Mouse (Mus musculus) MEL (cell line): Measurements from ENCODE around the gene Csnk1g2. TPM values are rescaled to one million over a fixed set of nuclear protein-coding genes. Genes with fewer than 3 reads are reported as not detected.
"Not testable (repeated sequence)": the region's sequence is repeated elsewhere in the genome, so short reads cannot be mapped to it uniquely, and the experiment has no call there.

ENCODE experiments used
- DNase-seq: peaks from one replicate; pipeline ENCODE4 v3.0.0; 2011; ENCODE audit warnings: low read depth, low spot score
- H3K27ac ChIP-seq: 2 replicates; pipeline ENCODE4 v1.5.1; 2012; ENCODE audit warnings: low read depth, mild to moderate bottlenecking, control low read depth, low read length, moderate library complexity; ENCODE audit not compliant: control insufficient read depth
- H3K27me3 ChIP-seq, 2 experiments: fragments of 150-350 bp in 1 of 2; sonication (generic) in 1 of 2; 2 replicates each; pipeline ENCODE4 v1.6.1; 2012; ENCODE audit warnings: low read length in 2 of 2, mild to moderate bottlenecking in 2 of 2, improper control_type of control experiment in 1 of 2, moderate library complexity in 1 of 2; ENCODE audit not compliant: insufficient read depth in 2 of 2, control insufficient read depth in 1 of 2
- H3K36me3 ChIP-seq, 2 experiments: 2 replicates each; pipeline ENCODE4 v1.6.1; 2012 to 2014; ENCODE audit warnings: low read length in 2 of 2, improper control_type of control experiment in 1 of 2, inconsistent platforms in 1 of 2, mild to moderate bottlenecking in 1 of 2; ENCODE audit not compliant: insufficient read depth in 2 of 2, control insufficient read depth in 1 of 2
- H3K4me1 ChIP-seq, 2 experiments: fragments of 150-350 bp in 1 of 2; sonication (generic) in 1 of 2; 2 replicates each; pipeline ENCODE4 v1.6.1; 2012; ENCODE audit warnings: low read length in 2 of 2, improper control_type of control experiment in 1 of 2, mild to moderate bottlenecking in 1 of 2; ENCODE audit not compliant: insufficient read depth in 2 of 2, control insufficient read depth in 1 of 2
- H3K4me3 ChIP-seq, 2 experiments: fragments of 150-350 bp in 1 of 2; sonication (generic) in 1 of 2; 2 replicates each; pipeline ENCODE4 v1.5.1; 2012; ENCODE audit warnings: low read depth in 2 of 2, low read length in 2 of 2, mild to moderate bottlenecking in 2 of 2, moderate library complexity in 2 of 2, control low read depth in 1 of 2, improper control_type of control experiment in 1 of 2; ENCODE audit not compliant: control insufficient read depth in 1 of 2, insufficient read depth in 1 of 2
- H3K79me2 ChIP-seq: 2 replicates; pipeline ENCODE4 v1.6.1; 2012; ENCODE audit warnings: mild to moderate bottlenecking, low read length, moderate library complexity; ENCODE audit not compliant: control insufficient read depth, poor library complexity, insufficient read depth
- H3K9ac ChIP-seq: 2 replicates; pipeline ENCODE4 v1.6.1; 2012; ENCODE audit warnings: low read depth, mild to moderate bottlenecking, control low read depth, low read length, moderate library complexity; ENCODE audit not compliant: control insufficient read depth, poor library complexity, severe bottlenecking
- H3K9me3 ChIP-seq: fragments of 150-350 bp; sonication (generic); replicated peaks from 2 replicates; pipeline ENCODE4 v1.6.1; 2012; ENCODE audit warnings: mild to moderate bottlenecking, low read length, improper control_type of control experiment, moderate library complexity; ENCODE audit not compliant: insufficient read depth
- BHLHE40 ChIP-seq: IDR thresholded peaks from 2 replicates; pipeline ENCODE4 v1.6.1; 2012; ENCODE audit warnings: low read depth, mild to moderate bottlenecking, inconsistent platforms, low read length, improper control_type of control experiment, borderline replicate concordance
- EP300 ChIP-seq, 2 experiments: IDR thresholded peaks; 2 replicates each; pipeline ENCODE4 v1.6.1; 2011; ENCODE audit warnings: improper control_type of control experiment in 2 of 2, low read length in 2 of 2, low read depth in 1 of 2, mild to moderate bottlenecking in 1 of 2
- ETS1 ChIP-seq: IDR thresholded peaks from 2 replicates; pipeline ENCODE4 v1.6.1; 2012; ENCODE audit warnings: low read depth, mild to moderate bottlenecking, inconsistent platforms, low read length, improper control_type of control experiment, moderate library complexity
- GATA1 ChIP-seq: IDR thresholded peaks from 2 replicates; pipeline ENCODE4 v1.6.1; 2011; ENCODE audit warnings: low read depth, low read length, improper control_type of control experiment
- MEF2A ChIP-seq: IDR thresholded peaks from 2 replicates; pipeline ENCODE4 v1.6.1; 2014; ENCODE audit warnings: low read depth, mild to moderate bottlenecking, inconsistent platforms, low read length, improper control_type of control experiment; ENCODE audit not compliant: poor library complexity, insufficient replicate concordance, severe bottlenecking; ENCODE audit errors: extremely low read depth
- MXI1 ChIP-seq: IDR thresholded peaks from 2 replicates; pipeline ENCODE4 v1.6.1; 2011; ENCODE audit warnings: mild to moderate bottlenecking, low read depth, low read length, improper control_type of control experiment
- MYB ChIP-seq: IDR thresholded peaks from 2 replicates; pipeline ENCODE4 v1.6.1; 2011; ENCODE audit warnings: mild to moderate bottlenecking, low read depth, low read length, improper control_type of control experiment
- NELFE ChIP-seq: IDR thresholded peaks from 2 replicates; pipeline ENCODE4 v1.6.1; 2011; ENCODE audit warnings: low read depth, low read length, improper control_type of control experiment
- POLR2AphosphoS5 ChIP-seq: IDR thresholded peaks from 2 replicates; pipeline ENCODE4 v1.6.1; 2012; ENCODE audit warnings: low read depth, borderline replicate concordance, mild to moderate bottlenecking, inconsistent platforms, low read length, moderate library complexity, mixed read lengths
- SMC3 ChIP-seq: IDR thresholded peaks from 2 replicates; pipeline ENCODE4 v1.6.1; 2011; ENCODE audit warnings: low read depth, low read length, improper control_type of control experiment
- TBP ChIP-seq: IDR thresholded peaks from 2 replicates; pipeline ENCODE4 v1.8.0; 2011; ENCODE audit warnings: low read depth, low read length, improper control_type of control experiment
- TCF12 ChIP-seq: IDR thresholded peaks from 2 replicates; pipeline ENCODE4 v1.6.1; 2014; ENCODE audit warnings: low read depth, mild to moderate bottlenecking, inconsistent platforms, low read length, improper control_type of control experiment, moderate library complexity
- UBTF ChIP-seq: IDR thresholded peaks from 2 replicates; pipeline ENCODE4 v1.6.1; 2012; ENCODE audit warnings: low read depth, mild to moderate bottlenecking, inconsistent platforms, low read length, improper control_type of control experiment, moderate library complexity, borderline replicate concordance; ENCODE audit not compliant: insufficient read depth
- USF1 ChIP-seq: IDR thresholded peaks from 2 replicates; pipeline ENCODE4 v1.6.1; 2014; ENCODE audit warnings: low read depth, mild to moderate bottlenecking, inconsistent platforms, low read length, improper control_type of control experiment, moderate library complexity
- ZKSCAN1 ChIP-seq: IDR thresholded peaks from 2 replicates; pipeline ENCODE4 v1.6.1; 2012; ENCODE audit warnings: low read depth, mild to moderate bottlenecking, inconsistent platforms, low read length, improper control_type of control experiment, moderate library complexity
- ZNF384 ChIP-seq: IDR thresholded peaks from 2 replicates; pipeline ENCODE4 v1.6.1; 2012; ENCODE audit warnings: low read depth, mild to moderate bottlenecking, inconsistent platforms, low read length, improper control_type of control experiment
- polyA plus RNA-seq, 2 experiments: library from polyadenylated mRNA; stranded (reverse) in 1 of 2; unstranded in 1 of 2; fragments of >175 nt in 1 of 2; fragments of >200 nt in 1 of 2; gene quantifications; 2 replicates each; pipeline versions ENCODE4 v1.2.1 to v1.2.4; 2012; ENCODE audit warnings: low replicate concordance in 2 of 2, low read depth in 1 of 2; ENCODE audit not compliant: insufficient read length in 2 of 2, insufficient read depth in 1 of 2, missing spikeins in 1 of 2
- total RNA-seq: library from RNA; depleted of rRNA; stranded (reverse); fragments of 300-350 nt; gene quantifications from 2 replicates; pipeline ENCODE4 v1.2.3, GENCODE M21; 2012

The Csnk1g2 gene
- total and polyA plus RNA-seq, 3 experiments: 132 to 231 TPM; not detected in 1

DNA sequence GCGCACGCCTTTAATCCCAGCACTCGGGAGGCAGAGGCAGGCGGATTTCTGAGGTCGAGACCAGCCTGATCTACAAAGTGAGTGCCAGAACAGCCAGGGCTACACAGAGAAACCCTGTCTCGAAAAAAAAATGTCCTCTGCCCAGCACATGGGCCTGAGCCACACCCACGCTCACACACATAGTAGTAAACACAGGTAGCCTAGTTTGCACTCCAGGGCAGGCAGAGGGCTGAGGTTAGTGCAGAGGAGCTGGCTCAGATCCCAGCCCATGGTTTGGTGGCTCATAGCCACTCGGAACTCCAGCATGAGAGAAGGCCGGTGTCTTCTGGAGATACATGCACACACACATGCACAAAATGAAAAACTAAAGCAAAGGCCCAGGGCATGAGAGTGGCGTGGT lies 24.3 kb downstream of the Csnk1g2 start:
- Histone ChIP-seq H3K4me1 (no peaks in the 10 kb centered on the region), H3K4me3 (no peak overlapping the region), H3K9me3 (no peaks in the 10 kb centered on the region), H3K27me3 (no peaks in the 10 kb centered on the region), H3K79me2 (no peaks in the 10 kb centered on the region), H3K9ac (no peak overlapping the region), H3K27ac (no peak overlapping the region), H3K36me3 (no peaks in the 10 kb centered on the region)
- DNase-seq: no peak
- TF ChIP-seq NELFE (no peak), SMC3 (no peak), BHLHE40 (no peak), GATA1 (no peak), UBTF (no peak), EP300 (IDR thresholded peaks at IDR 0.05; ENCODE audit: low read depth in 1 of 2, low read length in 2 of 2) (no peak), TCF12 (no peak), MYB (no peak), POLR2AphosphoS5 (no peak), TBP (no peak)

DNA sequence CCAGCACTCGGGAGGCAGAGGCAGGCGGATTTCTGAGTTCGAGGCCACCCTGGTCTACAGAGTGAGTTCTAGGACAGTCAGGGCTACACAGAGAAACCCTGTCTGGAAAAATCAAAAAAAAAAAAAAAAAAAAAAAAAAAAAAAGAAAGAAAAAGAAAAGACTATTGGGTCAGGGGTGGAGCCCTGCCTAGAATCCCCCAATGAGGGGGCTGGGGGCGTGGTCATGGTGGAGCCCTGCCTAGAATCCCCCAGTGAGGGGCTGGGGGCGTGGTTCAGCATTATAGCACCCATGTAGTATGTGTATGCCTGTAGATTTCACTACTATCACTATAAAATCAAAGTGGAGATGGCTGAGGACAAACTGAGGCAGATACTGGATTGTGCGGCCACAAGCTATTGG lies 27.3 kb downstream of the Csnk1g2 start:
- H3K4me3 ChIP-seq, H3K9ac ChIP-seq, H3K79me2 ChIP-seq, H3K27ac ChIP-seq, H3K27me3 ChIP-seq, H3K9me3 ChIP-seq, H3K36me3 ChIP-seq, H3K4me1 ChIP-seq: not testable (repeated sequence)
- peak; percentile 68 for TF ChIP-seq ZNF384
- peak; percentile 43 for DNase-seq

DNA sequence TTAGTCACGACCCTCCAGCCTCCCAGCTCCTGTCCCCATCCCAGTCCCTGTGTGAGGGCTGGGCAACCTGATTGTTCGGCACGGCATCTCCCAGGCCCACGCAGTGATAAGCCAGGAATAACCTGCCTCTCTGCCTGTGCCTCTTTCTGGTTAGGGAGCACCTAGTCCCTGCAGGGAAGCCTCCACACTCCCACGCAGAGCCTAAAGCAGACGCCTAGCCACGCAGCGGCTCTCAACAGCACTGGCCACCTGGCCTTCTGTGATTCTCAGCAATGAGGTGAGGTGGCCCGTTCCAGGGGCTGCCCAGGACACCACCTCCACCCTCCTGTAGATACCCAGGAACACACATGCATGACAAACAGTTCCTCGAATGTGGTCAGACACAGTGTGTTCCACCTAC lies 27.8 kb downstream of the Csnk1g2 start:
- H3K4me1 ChIP-seq: peaks cover 0 to 2% of the 10 kb centered on the region in 2 experiments; a peak in 1 of 4 replicates
- no peaks in the 10 kb centered on the region for H3K27me3 ChIP-seq
- H3K27ac ChIP-seq: no peak overlapping the region
- H3K36me3 ChIP-seq: 0 out of 4 replicates have a peak, but pooled peaks cover 0 to under 1% of the 10 kb centered on the region in 2 experiments
- no peaks in the 10 kb centered on the region; the same call in 1 of the 2 replicates for H3K79me2 ChIP-seq
- TF ChIP-seq USF1 (no peak), TCF12 (no peak), ZKSCAN1 (no peak), MEF2A (no peak), ZNF384 (no peak), ETS1 (no peak), MXI1 (no peak)
- H3K9ac ChIP-seq: no peak overlapping the region
- no peak overlapping the region for H3K4me3 ChIP-seq
- DNase-seq: no peak
- H3K9me3 ChIP-seq: no peaks in the 10 kb centered on the region
